In genomic region chr13:38854986-38855385, GRCm38 (mm10) we compare ENCODE assay signal across 10 mouse cellular contexts.
"Had no signal": no experiment of that assay in that cellular context is flagged by ENCODE, and none has a peak within 500 bp of the region (broad histone marks: within the 10 kb centered on the region; RNA-seq: fewer than 3 reads in every experiment).

No protein-coding gene starts in this region.

- ATAC-seq: liver, postnatal 0 days; lung, postnatal 0 days; midbrain, embryonic 13.5 days; midbrain, embryonic 15.5 days had no signal

- DNase-seq: liver, postnatal 0 days; lung, adult 2 months; lung, postnatal 14 days; lung, postnatal 36 days; thymus, adult 18-20 months; thymus, postnatal 14 days; thymus, postnatal 36 days had no signal
